Mouse (Mus musculus): ENCODE results near the gene Hsd3b5. TPM values are rescaled to one million over a fixed set of nuclear protein-coding genes. Genes with fewer than 3 reads are reported as not detected.
"Not testable (repeated sequence)": the region's sequence is repeated elsewhere in the genome, so short reads cannot be mapped to it uniquely, and the experiment has no call there.

Hsd3b5 gene
- polyA plus RNA-seq (2016; fragmentation: Nextera tagmentation; extraction: Ambion mirVana) = not detected in 2 replicates

GRCm38 (mm10) chr3:98630152-98630551, at the start of gene Hsd3b5:
TSS of gene Hsd3b5 (minus strand) at chr3:98630252.
- no peak for DNase-seq (ENCODE audit: low spot score)
- no peaks in the 10 kb centered on the region for H3K36me3 ChIP-seq
- H3K27me3 ChIP-seq (ENCODE audit: low read depth, poor library complexity, severe bottlenecking) = no peaks in the 10 kb centered on the region
- no peaks in the 10 kb centered on the region for H3K9me3 ChIP-seq (replicated peaks)
- no peak within 1 kb of the TSS for H3K4me3 ChIP-seq
- no peak within 1 kb of the TSS for H3K27ac ChIP-seq (replicated peaks)
- H3K4me1 ChIP-seq = no peaks in the 10 kb centered on the region

DNA sequence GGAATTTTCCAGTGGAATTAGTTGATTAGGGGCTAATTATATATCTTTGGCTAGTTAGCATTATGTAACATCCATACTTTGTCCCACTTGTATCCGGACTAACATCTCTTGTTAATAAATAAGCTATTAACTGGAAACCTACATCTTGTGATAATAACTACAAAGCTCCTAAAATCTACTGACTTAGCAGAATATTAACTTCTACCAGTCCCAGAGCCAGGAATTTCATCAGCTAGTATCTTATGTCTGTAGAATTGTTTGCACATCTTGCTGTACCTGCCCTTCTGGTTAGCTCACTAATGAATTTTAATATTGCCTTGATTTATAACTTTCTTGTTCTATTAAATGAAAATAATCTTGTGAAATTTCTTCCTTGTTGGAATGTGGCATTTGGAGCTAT, 5.1 kb upstream of the Hsd3b5 start:
- no peaks in the 10 kb centered on the region for H3K36me3 ChIP-seq
- H3K4me3 ChIP-seq = no peak overlapping the region
- WGBS = 86% methylated on average over 1 of the region's 1 CpGs
- H3K27ac ChIP-seq (replicated peaks) = no peak overlapping the region
- H3K27me3 ChIP-seq (ENCODE audit: low read depth, poor library complexity, severe bottlenecking) = no peaks in the 10 kb centered on the region
- no peaks in the 10 kb centered on the region for H3K4me1 ChIP-seq
- DNase-seq (ENCODE audit: low spot score) = no peak
- no peaks in the 10 kb centered on the region for H3K9me3 ChIP-seq (replicated peaks)

GRCm38 (mm10) chr3:98629633-98630032, 419 bp downstream of the Hsd3b5 start:
- 90% methylated on average over 3 of the region's 3 CpGs for WGBS
- Histone ChIP-seq H3K9me3 (replicated peaks) (no peaks in the 10 kb centered on the region), H3K27ac (replicated peaks) (no peak overlapping the region), H3K36me3 (no peaks in the 10 kb centered on the region), H3K27me3 (ENCODE audit: low read depth, poor library complexity, severe bottlenecking) (no peaks in the 10 kb centered on the region), H3K4me3 (no peak overlapping the region), H3K4me1 (no peaks in the 10 kb centered on the region)
- DNase-seq (ENCODE audit: low spot score) = no peak

DNA sequence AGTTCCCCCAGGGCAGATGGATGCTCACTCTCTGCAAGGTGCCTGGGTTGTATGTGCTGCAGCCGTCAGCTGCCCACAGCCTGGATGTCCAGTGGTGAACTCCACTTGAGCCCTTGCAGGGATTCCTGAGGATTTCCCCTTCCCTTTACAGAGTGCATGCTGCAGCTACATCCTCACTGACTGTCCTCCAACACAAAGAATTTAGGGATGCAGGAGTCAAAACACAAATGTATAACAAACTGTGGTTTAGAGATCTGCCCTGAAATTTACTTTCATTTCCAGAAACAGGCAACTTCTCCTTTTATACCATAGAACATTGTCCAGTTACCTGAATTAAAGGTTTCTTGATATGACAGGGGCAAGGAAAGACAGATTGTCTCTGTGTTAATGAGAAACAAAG, 13.3 kb downstream of the Hsd3b5 start:
- not testable (repeated sequence) for H3K36me3 ChIP-seq; H3K4me3 ChIP-seq; H3K9me3 ChIP-seq (replicated peaks); H3K27me3 ChIP-seq (ENCODE audit: low read depth, poor library complexity, severe bottlenecking); H3K27ac ChIP-seq (replicated peaks); DNase-seq (ENCODE audit: low spot score); H3K4me1 ChIP-seq
- 63% methylated on average over 1 of the region's 1 CpGs for WGBS

DNA sequence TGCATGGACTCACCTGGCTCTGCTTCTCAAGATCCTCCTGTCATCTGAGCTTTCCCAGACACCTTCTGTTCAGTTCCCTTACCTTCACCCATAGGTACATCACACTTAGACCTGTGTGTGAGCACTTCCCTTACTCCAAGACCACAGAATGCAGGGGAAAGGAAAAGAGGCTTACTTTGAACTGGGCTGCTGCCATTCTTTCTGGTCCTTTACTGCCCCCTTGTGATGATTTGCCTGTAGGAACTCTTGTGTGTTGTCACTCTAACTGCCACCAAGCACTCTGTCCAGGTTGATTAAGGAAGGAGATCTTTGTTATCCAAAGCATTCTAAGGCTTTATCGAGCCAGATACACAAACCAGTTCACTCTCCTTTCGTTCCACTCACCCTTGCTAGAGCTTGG, 13.8 kb downstream of the Hsd3b5 start:
- H3K4me3 ChIP-seq; DNase-seq (ENCODE audit: low spot score); H3K27me3 ChIP-seq (ENCODE audit: low read depth, poor library complexity, severe bottlenecking); H3K27ac ChIP-seq (replicated peaks); H3K9me3 ChIP-seq (replicated peaks); H3K36me3 ChIP-seq; H3K4me1 ChIP-seq: not testable (repeated sequence)
- WGBS = 27% methylated on average over 2 of the region's 2 CpGs

- DNase-seq (ENCODE audit: low spot score); H3K27me3 ChIP-seq (ENCODE audit: low read depth, poor library complexity, severe bottlenecking); H3K36me3 ChIP-seq; H3K9me3 ChIP-seq (replicated peaks); H3K4me3 ChIP-seq; H3K27ac ChIP-seq (replicated peaks); H3K4me1 ChIP-seq: not testable (repeated sequence)
- WGBS = 69% methylated on average over 2 of the region's 2 CpGs
Observed at GRCm38 (mm10) chr3:98614406-98614927, 15.6 kb downstream of the Hsd3b5 start.

DNA sequence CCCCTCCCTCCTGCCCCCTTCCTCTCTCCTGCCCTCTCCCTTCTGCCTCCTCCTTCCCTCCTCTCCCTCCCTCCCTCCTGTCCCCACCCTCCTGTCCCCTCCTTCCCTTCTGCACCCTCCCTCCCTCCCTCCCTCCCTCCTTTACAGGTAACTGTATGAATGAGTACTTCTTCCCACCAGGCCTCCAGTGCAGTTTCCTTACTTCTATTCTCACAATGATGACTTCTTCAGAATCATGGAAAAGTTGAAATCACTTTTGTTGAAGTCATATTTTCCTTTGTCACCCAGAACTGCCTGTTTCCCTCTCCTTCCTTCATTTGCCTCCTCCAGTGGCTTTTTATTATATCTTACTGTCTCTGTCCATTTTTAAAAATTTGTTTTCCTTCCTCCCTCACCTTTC, 16.1 kb downstream of the Hsd3b5 start:
- no peak for DNase-seq (ENCODE audit: low spot score)
- Histone ChIP-seq H3K27me3 (ENCODE audit: low read depth, poor library complexity, severe bottlenecking) (no peaks in the 10 kb centered on the region), H3K36me3 (no peaks in the 10 kb centered on the region), H3K4me1 (no peaks in the 10 kb centered on the region), H3K9me3 (replicated peaks) (no peaks in the 10 kb centered on the region), H3K27ac (replicated peaks) (no peak overlapping the region), H3K4me3 (no peak overlapping the region)

DNA sequence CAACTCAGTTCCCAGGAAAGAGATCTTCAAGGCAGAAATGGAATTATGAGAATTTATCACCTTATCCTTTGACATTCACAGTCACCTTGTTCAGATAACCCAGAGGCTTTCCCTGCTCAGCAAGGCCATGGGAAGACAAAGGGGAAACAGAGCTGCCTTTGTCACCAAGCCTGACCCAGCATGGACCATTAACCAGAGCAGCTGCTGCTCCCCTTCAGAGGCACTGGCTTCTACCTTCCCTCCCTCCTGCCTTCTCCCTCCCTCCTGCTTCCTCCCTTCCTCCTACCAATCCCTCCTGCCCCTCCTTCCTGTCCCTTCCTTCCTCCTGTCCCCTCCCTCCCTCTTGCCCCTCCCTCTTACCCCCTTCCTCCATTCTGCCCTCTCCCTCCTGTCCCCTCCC, 16.5 kb downstream of the Hsd3b5 start:
- not testable (repeated sequence) for H3K27me3 ChIP-seq (ENCODE audit: low read depth, poor library complexity, severe bottlenecking); H3K27ac ChIP-seq (replicated peaks); H3K4me1 ChIP-seq; DNase-seq (ENCODE audit: low spot score); H3K4me3 ChIP-seq; H3K36me3 ChIP-seq; H3K9me3 ChIP-seq (replicated peaks)

- no peak for DNase-seq (ENCODE audit: low spot score)
- Histone ChIP-seq H3K27me3 (ENCODE audit: low read depth, poor library complexity, severe bottlenecking) (no peaks in the 10 kb centered on the region), H3K9me3 (replicated peaks) (no peaks in the 10 kb centered on the region), H3K27ac (replicated peaks) (no peak within 1 kb of the TSS), H3K36me3 (no peaks in the 10 kb centered on the region), H3K4me1 (no peaks in the 10 kb centered on the region), H3K4me3 (no peak within 1 kb of the TSS)
Observed at GRCm38 (mm10) chr3:98588707-98589106, 41.3 kb downstream of the Hsd3b5 start, which contains the start of gene Gm10681. TSS of gene Gm10681 (minus strand) at chr3:98588807.

DNA sequence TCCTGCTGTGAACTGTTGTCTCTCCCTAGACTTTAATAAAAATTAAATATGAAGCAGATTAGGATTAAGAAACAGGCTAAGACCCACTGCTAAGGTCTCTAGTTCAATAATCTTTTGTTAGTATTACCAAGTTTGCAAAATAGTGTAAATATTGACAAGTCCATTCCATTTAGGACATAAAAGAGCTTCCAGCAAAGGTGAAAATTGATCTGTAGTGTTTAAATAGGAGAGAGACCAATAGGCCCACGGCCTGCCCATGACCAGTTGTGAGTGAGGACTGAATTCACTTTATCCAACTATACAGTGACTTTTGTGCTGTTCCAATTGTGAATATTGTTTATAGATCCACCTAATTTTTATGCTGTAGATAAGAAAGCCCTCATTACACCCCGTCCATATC, 42.3 kb downstream of the Hsd3b5 start:
- H3K9me3 ChIP-seq (replicated peaks) = no peaks in the 10 kb centered on the region
- H3K4me1 ChIP-seq = no peaks in the 10 kb centered on the region
- H3K27ac ChIP-seq (replicated peaks) = no peak overlapping the region
- WGBS = 88% methylated on average over 2 of the region's 2 CpGs
- no peak overlapping the region for H3K4me3 ChIP-seq
- no peaks in the 10 kb centered on the region for H3K27me3 ChIP-seq (ENCODE audit: low read depth, poor library complexity, severe bottlenecking)
- no peak for DNase-seq (ENCODE audit: low spot score)
- no peaks in the 10 kb centered on the region for H3K36me3 ChIP-seq

GRCm38 (mm10) chr3:98582622-98583021, 47.4 kb downstream of the Hsd3b5 start:
- not testable (repeated sequence) for H3K36me3 ChIP-seq; H3K9me3 ChIP-seq (replicated peaks); H3K4me1 ChIP-seq; DNase-seq (ENCODE audit: low spot score); H3K27ac ChIP-seq (replicated peaks); H3K27me3 ChIP-seq (ENCODE audit: low read depth, poor library complexity, severe bottlenecking); H3K4me3 ChIP-seq

DNA sequence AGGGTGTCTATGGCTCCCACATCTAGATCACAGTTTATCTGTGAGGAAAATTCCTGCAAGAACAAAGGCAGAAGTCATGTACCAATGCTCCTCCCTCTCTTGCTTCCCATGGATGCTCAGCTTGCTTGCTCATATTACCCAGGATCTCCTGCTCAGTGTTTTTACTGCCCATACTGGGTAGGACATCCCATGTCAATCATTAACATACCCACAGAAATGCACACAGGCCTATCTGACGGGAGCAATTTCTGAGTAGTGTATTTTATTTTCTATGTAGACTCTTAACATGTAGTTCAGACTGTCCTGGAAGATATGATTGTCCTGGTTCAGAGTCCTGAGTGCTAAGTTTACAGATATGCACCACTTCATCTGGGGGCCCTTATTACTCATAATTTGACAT, 47.9 kb downstream of the Hsd3b5 start:
- H3K36me3 ChIP-seq; DNase-seq (ENCODE audit: low spot score); H3K9me3 ChIP-seq (replicated peaks); H3K4me1 ChIP-seq; H3K27me3 ChIP-seq (ENCODE audit: low read depth, poor library complexity, severe bottlenecking); H3K4me3 ChIP-seq; H3K27ac ChIP-seq (replicated peaks): not testable (repeated sequence)
- no CpG with 5 or more reads among the region's 1 CpGs for WGBS

- DNase-seq (ENCODE audit: low spot score); H3K4me3 ChIP-seq; H3K4me1 ChIP-seq; H3K27ac ChIP-seq (replicated peaks); H3K36me3 ChIP-seq; H3K9me3 ChIP-seq (replicated peaks); H3K27me3 ChIP-seq (ENCODE audit: low read depth, poor library complexity, severe bottlenecking): not testable (repeated sequence)
- WGBS = 100% methylated on average over 1 of the region's 1 CpGs
Observed at GRCm38 (mm10) chr3:98581024-98581423, 49.0 kb downstream of the Hsd3b5 start.
